Mouse (Mus musculus) heart, postnatal 0 days (tissue): ENCODE measurements around the gene Tbc1d16.

Experiments
- CTCF ChIP-seq: IDR thresholded peaks from 2 replicates; pipeline ENCODE4 v1.5.1; 2016; ENCODE audit warnings: antibody characterized with exemption, control low read depth, low read depth
- EP300 ChIP-seq: IDR thresholded peaks from 2 replicates; pipeline ENCODE4 v1.6.1; 2016; ENCODE audit warnings: antibody characterized with exemption, low read depth

DNA sequence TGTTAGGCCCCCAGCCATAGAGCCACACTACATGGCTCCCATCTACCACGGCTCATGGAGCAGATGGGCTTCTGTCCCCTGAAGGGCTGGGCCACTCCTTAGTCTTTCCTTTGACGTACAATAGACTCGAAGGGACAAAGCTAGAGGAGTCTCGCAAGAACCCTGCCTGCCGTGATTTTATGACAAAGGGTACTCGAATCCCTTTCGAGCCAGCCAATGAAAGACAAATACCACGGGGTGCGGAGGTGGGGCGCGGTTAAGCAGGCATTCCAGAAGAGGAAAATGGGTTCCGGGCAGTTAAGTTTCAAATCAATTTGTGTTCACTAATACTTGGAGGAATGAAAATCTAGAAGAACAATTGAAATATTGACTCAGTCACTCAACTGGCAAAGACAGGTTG lies 11.2 kb upstream of the Tbc1d16 start:
- TF ChIP-seq EP300 (no peak), CTCF (no peak)
